In the genomic region with DNA sequence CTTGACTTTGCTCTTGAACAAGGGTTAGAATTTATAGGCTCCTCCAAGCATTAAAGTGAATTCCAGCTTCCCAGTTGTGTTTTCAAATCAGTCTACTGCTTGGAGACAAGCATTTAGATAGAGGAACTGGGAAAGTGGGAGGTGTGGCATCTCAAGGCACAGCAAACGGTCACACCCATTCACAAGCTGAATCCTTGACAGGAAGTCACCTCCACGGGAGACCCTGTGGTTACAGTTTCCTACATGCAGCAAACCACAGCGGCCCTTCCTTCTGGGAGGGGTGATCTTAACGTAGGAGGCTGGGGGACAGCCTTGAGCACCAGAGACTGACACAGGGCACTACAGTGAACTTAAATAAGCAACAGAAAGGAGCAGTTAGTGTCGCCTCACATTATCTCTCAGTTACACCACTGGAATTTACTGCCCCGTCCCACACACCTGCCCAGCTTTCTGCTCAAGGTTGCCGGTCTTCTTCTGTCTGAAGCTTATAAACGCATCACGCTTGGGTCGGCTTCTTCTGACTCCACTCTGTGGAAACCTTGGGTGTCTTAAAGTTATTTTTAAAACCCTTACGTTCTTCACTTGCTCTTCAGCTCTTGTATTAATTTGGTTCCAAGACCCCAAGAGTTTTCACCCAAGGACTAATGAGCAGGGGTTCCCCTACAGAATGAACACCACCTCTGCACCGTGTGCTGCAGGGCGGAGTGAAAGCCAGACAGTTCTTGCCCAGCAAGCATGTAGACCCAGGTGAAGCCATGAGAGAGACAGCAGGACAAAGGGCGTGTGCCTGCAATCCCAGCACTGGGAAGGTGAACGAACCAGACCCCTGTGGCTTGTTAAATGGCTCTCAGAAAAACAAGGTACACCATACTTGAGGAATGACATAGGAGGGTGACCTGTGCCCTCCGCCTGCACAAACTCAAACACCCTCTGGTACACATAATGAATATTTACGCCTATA, we compare ENCODE assay signal across 8 mouse cellular contexts.
DNase-seq lines count a peak whose midpoint lies in the region; ATAC-seq lines count a peak whose summit lies in the region.

No protein-coding gene starts in this region.

- no peak overlapping the region for H3K9ac ChIP-seq in liver, embryonic 15.5 days
- no peak overlapping the region for H3K9ac ChIP-seq in stomach, embryonic 16.5 days (ENCODE audit: low read length)

- peak; percentile 41 to 45 for DNase-seq in kidney, postnatal 36 days
- DNase-seq in kidney, postnatal 10 days: no peak
- DNase-seq in embryonic facial prominence, embryonic 10.5 days (ENCODE audit: low spot score): no peak
- DNase-seq in gastrocnemius, postnatal 25 days: no peak
- no peak for DNase-seq in adrenal gland, adult 18-20 months (ENCODE audit: low spot score in 2 of 2)
- no peak for DNase-seq in adrenal gland, postnatal 14 days

- 0 out of 2 replicates have a peak overlapping the region, but pooled peaks have one; percentile 19 for H3K27ac ChIP-seq in embryonic facial prominence, embryonic 10.5 days (replicated peaks)
- H3K27ac ChIP-seq in liver, embryonic 15.5 days (replicated peaks): no peak overlapping the region
- peak overlapping the region; percentile 58 for H3K27ac ChIP-seq in stomach, embryonic 16.5 days (ENCODE audit: low read length)

- no peak overlapping the region for H3K4me3 ChIP-seq in embryonic facial prominence, embryonic 10.5 days
- no peak overlapping the region for H3K4me3 ChIP-seq in liver, embryonic 15.5 days (replicated peaks)
- H3K4me3 ChIP-seq in stomach, embryonic 16.5 days (replicated peaks; ENCODE audit: low read length): no peak overlapping the region

- 48% methylated on average over 17 of the region's 17 CpGs for WGBS in embryonic facial prominence, embryonic 10.5 days
- 21% methylated on average over 17 of the region's 17 CpGs for WGBS in liver, embryonic 15.5 days (ENCODE audit: insufficient replicate concordance)
- 50% methylated on average over 17 of the region's 17 CpGs for WGBS in stomach, embryonic 16.5 days

- peak overlapping the region; percentile 38 for H3K4me2 ChIP-seq in liver, embryonic 15.5 days
- peak overlapping the region; percentile 17; the same call in 1 of the 2 replicates for H3K4me2 ChIP-seq in stomach, embryonic 16.5 days (ENCODE audit: low read depth, low read length)

- no peaks in the 10 kb centered on the region for H3K36me3 ChIP-seq in embryonic facial prominence, embryonic 10.5 days (replicated peaks)
- H3K36me3 ChIP-seq in liver, embryonic 15.5 days (replicated peaks): no peaks in the 10 kb centered on the region
- no peaks in the 10 kb centered on the region for H3K36me3 ChIP-seq in stomach, embryonic 16.5 days (ENCODE audit: control insufficient read depth, insufficient read depth, low read length)

- 0 out of 2 replicates have a peak, but pooled peaks have one; percentile 34 for ATAC-seq in liver, embryonic 15.5 days (ENCODE audit: insufficient read depth)
- peak; percentile 11; the same call in 1 of the 2 replicates for ATAC-seq in stomach, embryonic 16.5 days (ENCODE audit: insufficient read depth, low FRiP score)

- H3K27me3 ChIP-seq in embryonic facial prominence, embryonic 10.5 days (replicated peaks; ENCODE audit: low read depth, poor library complexity, severe bottlenecking): 0 out of 2 replicates have a peak, but pooled peaks cover 4% of the 10 kb centered on the region
- no peaks in the 10 kb centered on the region for H3K27me3 ChIP-seq in liver, embryonic 15.5 days
- no peaks in the 10 kb centered on the region for H3K27me3 ChIP-seq in stomach, embryonic 16.5 days (ENCODE audit: control insufficient read depth, insufficient read depth, low read length)

- peaks cover 28% of the 10 kb centered on the region for H3K4me1 ChIP-seq in embryonic facial prominence, embryonic 10.5 days
- H3K4me1 ChIP-seq in liver, embryonic 15.5 days (replicated peaks): peaks cover 15% of the 10 kb centered on the region
- H3K4me1 ChIP-seq in stomach, embryonic 16.5 days (ENCODE audit: control insufficient read depth, insufficient read depth, low read length): peaks cover 13% of the 10 kb centered on the region

- no peaks in the 10 kb centered on the region for H3K9me3 ChIP-seq in embryonic facial prominence, embryonic 10.5 days
- H3K9me3 ChIP-seq in liver, embryonic 15.5 days (replicated peaks): no peaks in the 10 kb centered on the region
- H3K9me3 ChIP-seq in stomach, embryonic 16.5 days (replicated peaks; ENCODE audit: control insufficient read depth, low read length): no peaks in the 10 kb centered on the region

Comparison
In these comparisons a context has a peak if more than half of its experiments do, and no peak if none do; other contexts are left out.
1. DNase-seq: peak in kidney, postnatal 36 days (2 of 2); none in kidney, postnatal 10 days (single experiment), embryonic facial prominence, embryonic 10.5 days (single experiment), gastrocnemius, postnatal 25 days (single experiment), adrenal gland, adult 18-20 months (0 of 2) and adrenal gland, postnatal 14 days (single experiment).